Mouse (Mus musculus) cerebellum, adult 8-10 months (tissue): Measurements from ENCODE around the gene Gm3285.

ENCODE experiments used
- DNase-seq: peaks from one replicate; pipeline ENCODE4 v3.0.0; 2022

Gm3285 gene

GRCm38 (mm10) chr10:77900903-77901818 is 39.4 kb downstream of the Gm3285 start:
- no peak for DNase-seq

- peak; percentile 27 for DNase-seq
Observed at GRCm38 (mm10) chr10:77901871-77902210, 40.1 kb downstream of the Gm3285 start.

- DNase-seq = peak; percentile 39
Observed at GRCm38 (mm10) chr10:77902211-77902893, 40.6 kb downstream of the Gm3285 start, which contains the start of gene Lrrc3. Gene Lrrc3 (minus strand): TSS chr10:77902536.

- peak; percentile 25 for DNase-seq
Observed at GRCm38 (mm10) chr10:77902894-77903715, 41.3 kb downstream of the Gm3285 start.
